Mouse (Mus musculus): ENCODE measurements at regions not wholly inside any gene's neighbourhood (a gene's known extent, or its start where the extent isn't known, plus 50 kb on each side); places are given as distances from the start of the nearest gene placed in this dataset.

GRCm38 (mm10) chr15:25287850-25288249, 125.7 kb downstream of the Basp1 start:
- Histone ChIP-seq H3K9me3 (ENCODE audit: control insufficient read depth, low read length) (no peaks in the 10 kb centered on the region), H3K4me3 (ENCODE audit: control insufficient read depth in 1 of 2, insufficient read depth in 1 of 2, low read depth in 1 of 2, low read length in 2 of 2) (no peak overlapping the region), H3K36me3 (ENCODE audit: control insufficient read depth, insufficient read depth, low read length) (no peaks in the 10 kb centered on the region), H3K4me1 (ENCODE audit: control insufficient read depth in 2 of 2, insufficient read depth in 2 of 2, low read length in 2 of 2) (no peaks in the 10 kb centered on the region), H3K27ac (replicated peaks in 1 of 2; ENCODE audit: control insufficient read depth in 1 of 2, insufficient read depth in 1 of 2, low read depth in 2 of 2, low read length in 2 of 2) (no peak overlapping the region), H3K9ac (ENCODE audit: low read length) (no peak overlapping the region), H3K4me2 (ENCODE audit: low read length) (no peak overlapping the region), H3K27me3 (ENCODE audit: control insufficient read depth, insufficient read depth, low read length) (no peaks in the 10 kb centered on the region)
- 50% methylated on average over 3 of the region's 3 CpGs for WGBS
- no peak for ATAC-seq (ENCODE audit: insufficient number of reproducible peaks, insufficient read depth, low FRiP score, low read depth)

DNA sequence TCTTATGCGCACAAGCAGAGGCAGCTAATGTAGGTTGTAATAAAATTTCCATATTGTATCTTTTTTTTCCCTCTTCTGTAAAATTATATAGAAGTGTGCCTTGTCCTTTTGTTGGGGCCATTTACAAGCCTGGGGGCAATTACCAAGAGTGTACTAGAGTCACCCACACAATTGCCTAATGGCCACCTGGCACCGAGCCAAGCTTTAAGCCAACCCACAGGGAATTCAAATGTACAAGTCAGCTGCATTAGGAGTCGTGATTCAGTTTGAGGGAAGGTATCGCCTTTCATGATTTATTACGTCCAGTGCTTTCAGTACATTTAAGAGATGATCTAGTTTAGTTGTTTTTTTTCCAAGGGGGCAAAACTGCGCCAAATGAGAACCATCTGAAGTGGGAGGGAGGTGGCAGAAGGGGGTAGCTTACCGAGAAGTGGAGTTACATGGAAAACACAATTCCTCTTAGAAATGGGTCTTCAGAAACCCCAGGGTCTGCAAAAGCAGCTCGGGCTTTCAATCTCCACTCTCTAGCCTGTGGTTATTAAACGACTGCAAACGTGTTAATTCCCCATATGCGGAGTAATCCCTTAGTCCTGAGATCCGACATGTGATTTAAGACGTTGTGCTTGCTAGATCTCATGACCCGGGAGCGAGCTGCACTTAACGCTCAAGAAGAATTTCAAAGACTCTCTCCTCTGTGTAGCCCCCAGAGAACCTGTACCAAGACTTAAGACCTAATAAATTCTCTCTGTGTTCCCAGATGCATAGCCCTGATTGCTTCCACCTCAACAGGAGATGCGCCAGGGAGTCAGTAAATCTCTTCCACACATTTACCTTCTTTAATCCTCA, 129.0 kb downstream of the Basp1 start:
- Histone ChIP-seq H3K9me3 (ENCODE audit: control insufficient read depth, low read length) (no peaks in the 10 kb centered on the region), H3K9ac (ENCODE audit: low read length) (no peak overlapping the region), H3K27me3 (ENCODE audit: control insufficient read depth, insufficient read depth, low read length) (no peaks in the 10 kb centered on the region), H3K4me1 (ENCODE audit: control insufficient read depth in 2 of 2, insufficient read depth in 2 of 2, low read length in 2 of 2) (no peaks in the 10 kb centered on the region), H3K4me3 (ENCODE audit: control insufficient read depth in 1 of 2, insufficient read depth in 1 of 2, low read depth in 1 of 2, low read length in 2 of 2) (no peak overlapping the region), H3K4me2 (ENCODE audit: low read length) (no peak overlapping the region), H3K36me3 (ENCODE audit: control insufficient read depth, insufficient read depth, low read length) (no peaks in the 10 kb centered on the region), H3K27ac (replicated peaks in 1 of 2; ENCODE audit: control insufficient read depth in 1 of 2, insufficient read depth in 1 of 2, low read depth in 2 of 2, low read length in 2 of 2) (no peak overlapping the region)
- no peak for ATAC-seq (ENCODE audit: insufficient number of reproducible peaks, insufficient read depth, low FRiP score, low read depth)
- 79% methylated on average over 17 of the region's 17 CpGs for WGBS

- H3K9ac ChIP-seq (ENCODE audit: low read length), result no peak overlapping the region
Measured at GRCm38 (mm10) chr15:25283713-25284112, 129.9 kb downstream of the Basp1 start.

DNA sequence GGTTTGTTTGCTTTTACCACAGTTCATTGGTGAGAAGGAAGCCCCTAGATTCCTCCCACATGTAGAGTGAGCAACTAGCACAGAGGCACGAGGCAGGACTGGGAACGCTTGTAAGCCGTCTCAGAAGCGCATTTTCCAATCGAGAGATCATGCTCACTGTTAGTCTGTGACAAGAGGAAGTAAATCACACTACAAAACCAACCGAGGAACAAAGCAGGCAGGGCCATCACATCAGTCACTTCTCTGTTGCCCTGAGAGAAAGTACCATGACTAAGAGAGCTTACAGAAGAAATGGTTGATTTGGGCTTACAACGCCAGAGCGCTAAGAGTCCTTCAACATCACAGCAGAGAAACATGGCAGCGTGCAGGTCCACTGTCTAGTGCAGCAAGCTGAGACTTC, 131.2 kb downstream of the Basp1 start:
- H3K36me3 ChIP-seq (ENCODE audit: control insufficient read depth, insufficient read depth, low read length), result no peaks in the 10 kb centered on the region
- 78% methylated on average over 9 of the region's 9 CpGs for WGBS
- no peaks in the 10 kb centered on the region for H3K4me1 ChIP-seq (ENCODE audit: control insufficient read depth in 2 of 2, insufficient read depth in 2 of 2, low read length in 2 of 2)
- ATAC-seq (ENCODE audit: insufficient number of reproducible peaks, insufficient read depth, low FRiP score, low read depth), result no peak
- no peak overlapping the region for H3K27ac ChIP-seq (replicated peaks in 1 of 2; ENCODE audit: control insufficient read depth in 1 of 2, insufficient read depth in 1 of 2, low read depth in 2 of 2, low read length in 2 of 2)
- no peak overlapping the region for H3K4me3 ChIP-seq (ENCODE audit: control insufficient read depth in 1 of 2, insufficient read depth in 1 of 2, low read depth in 1 of 2, low read length in 2 of 2)
- H3K9ac ChIP-seq (ENCODE audit: low read length), result no peak overlapping the region
- no peaks in the 10 kb centered on the region for H3K27me3 ChIP-seq (ENCODE audit: control insufficient read depth, insufficient read depth, low read length)
- no peaks in the 10 kb centered on the region for H3K9me3 ChIP-seq (ENCODE audit: control insufficient read depth, low read length)
- no peak overlapping the region for H3K4me2 ChIP-seq (ENCODE audit: low read length)

More at GRCm38 (mm10) chr15:25283713-25284112, 129.9 kb downstream of the Basp1 start:
- H3K9me3 ChIP-seq (ENCODE audit: control insufficient read depth, low read length), result no peaks in the 10 kb centered on the region
- H3K36me3 ChIP-seq (ENCODE audit: control insufficient read depth, insufficient read depth, low read length), result no peaks in the 10 kb centered on the region
- H3K4me1 ChIP-seq (ENCODE audit: control insufficient read depth in 2 of 2, insufficient read depth in 2 of 2, low read length in 2 of 2), result no peaks in the 10 kb centered on the region
- H3K4me2 ChIP-seq (ENCODE audit: low read length), result no peak overlapping the region
- 81% methylated on average over 2 of the region's 2 CpGs for WGBS
- H3K27ac ChIP-seq (replicated peaks in 1 of 2; ENCODE audit: control insufficient read depth in 1 of 2, insufficient read depth in 1 of 2, low read depth in 2 of 2, low read length in 2 of 2), result no peak overlapping the region
- no peak overlapping the region for H3K4me3 ChIP-seq (ENCODE audit: control insufficient read depth in 1 of 2, insufficient read depth in 1 of 2, low read depth in 1 of 2, low read length in 2 of 2)
- H3K27me3 ChIP-seq (ENCODE audit: control insufficient read depth, insufficient read depth, low read length), result no peaks in the 10 kb centered on the region
- no peak for ATAC-seq (ENCODE audit: insufficient number of reproducible peaks, insufficient read depth, low FRiP score, low read depth)

DNA sequence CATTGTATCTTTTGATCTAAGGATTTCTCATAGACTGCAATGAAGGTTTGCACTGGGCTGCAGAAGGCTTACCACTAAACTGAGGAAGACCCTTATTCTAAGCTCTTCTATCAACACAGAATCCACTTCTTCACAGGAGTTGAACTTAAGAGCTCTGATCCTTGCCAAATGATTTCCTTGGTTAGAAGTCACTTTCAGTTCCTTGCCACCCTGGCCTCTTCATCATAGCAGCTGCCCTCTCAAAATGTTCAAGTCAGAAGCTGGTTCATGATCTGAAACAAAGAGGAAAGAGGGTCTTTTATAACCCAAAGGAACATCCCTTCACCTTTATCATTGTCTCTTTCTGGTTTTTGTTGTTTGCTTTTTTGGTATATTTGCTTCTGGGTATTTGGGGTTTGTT, 131.6 kb downstream of the Basp1 start:
- Histone ChIP-seq H3K36me3 (ENCODE audit: control insufficient read depth, insufficient read depth, low read length) (no peaks in the 10 kb centered on the region), H3K9ac (ENCODE audit: low read length) (no peak overlapping the region), H3K27me3 (ENCODE audit: control insufficient read depth, insufficient read depth, low read length) (no peaks in the 10 kb centered on the region), H3K4me2 (ENCODE audit: low read length) (no peak overlapping the region), H3K4me3 (ENCODE audit: control insufficient read depth in 1 of 2, insufficient read depth in 1 of 2, low read depth in 1 of 2, low read length in 2 of 2) (no peak overlapping the region), H3K27ac (replicated peaks in 1 of 2; ENCODE audit: control insufficient read depth in 1 of 2, insufficient read depth in 1 of 2, low read depth in 2 of 2, low read length in 2 of 2) (no peak overlapping the region), H3K9me3 (ENCODE audit: control insufficient read depth, low read length) (no peaks in the 10 kb centered on the region), H3K4me1 (ENCODE audit: control insufficient read depth in 2 of 2, insufficient read depth in 2 of 2, low read length in 2 of 2) (no peaks in the 10 kb centered on the region)
- no peak for ATAC-seq (ENCODE audit: insufficient number of reproducible peaks, insufficient read depth, low FRiP score, low read depth)

DNA sequence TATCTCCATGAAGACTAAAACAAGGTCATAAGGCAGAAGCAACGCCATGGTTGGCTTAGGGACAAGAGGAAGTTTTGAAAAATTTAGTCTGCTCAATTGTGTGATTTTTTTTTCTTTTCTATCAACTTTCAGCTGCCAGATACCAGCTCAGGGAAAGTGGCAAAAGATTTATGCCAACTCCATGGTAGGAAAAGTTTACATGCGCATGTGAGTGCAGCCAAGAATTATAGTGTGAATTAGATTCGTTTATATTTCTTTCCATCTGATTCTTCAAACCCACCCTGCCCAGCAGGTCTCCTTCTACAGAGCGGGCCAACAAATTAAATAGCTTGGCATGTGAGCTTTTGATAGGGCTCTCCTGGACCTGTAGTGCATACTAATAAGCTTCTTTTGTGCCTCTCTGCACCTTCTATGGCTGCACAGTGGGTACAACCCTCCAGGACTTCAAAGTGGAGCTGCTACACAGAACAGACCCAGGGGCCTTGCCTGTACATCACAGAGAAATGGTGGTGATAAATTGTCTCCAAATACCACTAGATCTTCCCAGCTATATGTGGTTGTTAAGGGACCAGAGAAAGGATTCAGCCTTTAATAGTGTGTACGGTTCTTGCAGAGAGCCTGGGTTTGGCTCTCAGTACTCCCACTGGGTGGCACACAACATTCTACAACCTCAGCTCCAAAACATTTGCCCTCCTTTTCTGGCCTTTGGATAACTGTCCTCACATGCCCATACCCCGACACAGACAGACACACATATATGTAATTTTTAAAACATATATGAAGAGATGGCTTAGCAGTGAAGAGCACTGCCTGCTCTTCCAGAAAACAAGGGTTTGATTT, 135.0 kb downstream of the Basp1 start:
- no peak overlapping the region for H3K27ac ChIP-seq (replicated peaks in 1 of 2; ENCODE audit: control insufficient read depth in 1 of 2, insufficient read depth in 1 of 2, low read depth in 2 of 2, low read length in 2 of 2)
- H3K27me3 ChIP-seq (ENCODE audit: control insufficient read depth, insufficient read depth, low read length), result no peaks in the 10 kb centered on the region
- no peak overlapping the region for H3K4me3 ChIP-seq (ENCODE audit: control insufficient read depth in 1 of 2, insufficient read depth in 1 of 2, low read depth in 1 of 2, low read length in 2 of 2)
- H3K9ac ChIP-seq (ENCODE audit: low read length), result no peak overlapping the region
- no peak for ATAC-seq (ENCODE audit: insufficient number of reproducible peaks, insufficient read depth, low FRiP score, low read depth)
- H3K36me3 ChIP-seq (ENCODE audit: control insufficient read depth, insufficient read depth, low read length), result no peaks in the 10 kb centered on the region
- no peak overlapping the region for H3K4me2 ChIP-seq (ENCODE audit: low read length)
- no peaks in the 10 kb centered on the region for H3K9me3 ChIP-seq (ENCODE audit: control insufficient read depth, low read length)
- H3K4me1 ChIP-seq (ENCODE audit: control insufficient read depth in 2 of 2, insufficient read depth in 2 of 2, low read length in 2 of 2), result no peaks in the 10 kb centered on the region
- WGBS, result 79% methylated on average over 6 of the region's 6 CpGs

DNA sequence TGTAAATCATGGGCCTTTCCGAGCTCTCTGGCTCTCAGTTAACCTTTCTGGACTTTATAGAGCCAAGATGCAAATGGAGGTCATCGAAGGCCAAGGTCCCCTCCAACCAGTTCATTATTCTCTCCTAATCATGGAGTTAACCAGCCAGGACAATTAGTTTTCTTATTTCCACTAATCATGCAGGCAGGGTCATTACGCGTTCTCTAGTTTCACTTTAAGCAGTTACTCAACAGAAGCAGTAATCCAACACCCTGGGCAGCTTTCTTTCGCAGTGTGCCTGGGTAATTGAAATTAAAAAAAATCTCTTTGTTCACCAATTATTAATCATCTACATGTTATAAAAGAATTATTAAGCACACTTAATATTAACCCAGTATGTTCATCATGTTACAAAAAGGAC, 137.3 kb downstream of the Basp1 start:
- Histone ChIP-seq H3K27me3 (ENCODE audit: control insufficient read depth, insufficient read depth, low read length) (no peaks in the 10 kb centered on the region), H3K9ac (ENCODE audit: low read length) (no peak overlapping the region), H3K4me2 (ENCODE audit: low read length) (no peak overlapping the region), H3K9me3 (ENCODE audit: control insufficient read depth, low read length) (no peaks in the 10 kb centered on the region), H3K27ac (replicated peaks in 1 of 2; ENCODE audit: control insufficient read depth in 1 of 2, insufficient read depth in 1 of 2, low read depth in 2 of 2, low read length in 2 of 2) (no peak overlapping the region), H3K4me3 (ENCODE audit: control insufficient read depth in 1 of 2, insufficient read depth in 1 of 2, low read depth in 1 of 2, low read length in 2 of 2) (no peak overlapping the region), H3K36me3 (ENCODE audit: control insufficient read depth, insufficient read depth, low read length) (no peaks in the 10 kb centered on the region), H3K4me1 (ENCODE audit: control insufficient read depth in 2 of 2, insufficient read depth in 2 of 2, low read length in 2 of 2) (no peaks in the 10 kb centered on the region)
- no peak for ATAC-seq (ENCODE audit: insufficient number of reproducible peaks, insufficient read depth, low FRiP score, low read depth)
- 88% methylated on average over 5 of the region's 5 CpGs for WGBS
